In the genomic region with DNA sequence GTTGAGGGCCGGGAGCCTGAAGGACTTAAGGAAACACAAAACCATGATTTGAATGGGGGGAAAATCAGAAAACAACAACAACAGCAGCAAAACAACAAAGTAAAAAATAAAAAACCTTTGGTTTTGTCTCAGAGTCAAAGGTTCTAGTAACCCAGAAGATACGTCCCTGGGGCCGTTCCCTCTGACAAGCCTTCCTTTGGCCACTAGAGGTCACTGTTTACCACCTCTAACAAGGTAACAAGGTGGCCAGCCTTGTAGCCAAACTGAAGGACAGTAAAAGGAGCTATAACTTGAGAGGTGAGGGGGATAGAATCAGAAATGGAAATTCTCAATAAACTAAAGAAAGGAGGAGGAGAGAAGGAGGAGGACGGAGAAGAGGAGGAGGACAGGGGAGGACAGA, we compare ENCODE assay signal across 8 mouse cellular contexts. TPM values are rescaled to one million over a fixed set of nuclear protein-coding genes. Genes with fewer than 3 reads are reported as not detected.
DNase-seq lines count a peak whose midpoint lies in the region; ATAC-seq and TF ChIP-seq lines count a peak whose summit lies in the region.

No protein-coding gene starts in this region.

- no peaks in the 10 kb centered on the region for H3K9me3 ChIP-seq in heart, embryonic 10.5 days
- H3K9me3 ChIP-seq in midbrain, embryonic 11.5 days (ENCODE audit: control insufficient read depth, low read length) = no peaks in the 10 kb centered on the region

- TF ChIP-seq CTCF in heart, adult 2 months (IDR thresholded peaks at IDR 0.05) = peak; percentile 90

- no peak overlapping the region for H3K4me3 ChIP-seq in heart, adult 2 months
- H3K4me3 ChIP-seq in heart, embryonic 10.5 days = no peak overlapping the region
- H3K4me3 ChIP-seq in midbrain, embryonic 11.5 days (ENCODE audit: low read depth, low read length) = no peak overlapping the region

- H3K27me3 ChIP-seq in heart, adult 2 months (ENCODE audit: control insufficient read depth, insufficient read depth, low read length) = no peaks in the 10 kb centered on the region
- H3K27me3 ChIP-seq in heart, embryonic 10.5 days (ENCODE audit: insufficient read depth, poor library complexity, severe bottlenecking) = no peaks in the 10 kb centered on the region
- H3K27me3 ChIP-seq in midbrain, embryonic 11.5 days (ENCODE audit: control insufficient read depth, insufficient read depth, low read length) = no peaks in the 10 kb centered on the region
- no peaks in the 10 kb centered on the region for H3K27me3 ChIP-seq in splenic B cell, adult 2 months (ENCODE audit: control insufficient read depth, insufficient read depth, low read length, poor library complexity, severe bottlenecking)

- no peaks in the 10 kb centered on the region for H3K79me2 ChIP-seq in heart, adult 2 months (replicated peaks; ENCODE audit: control insufficient read depth, insufficient read depth, low read length)

- DNase-seq in heart, adult 2 months = peak; percentile 42 to 48
- no peak for DNase-seq in heart, embryonic 10.5 days (ENCODE audit: low spot score)
- DNase-seq in adipocyte (ENCODE audit: low spot score) = peak; percentile 78
- DNase-seq in embryo, embryonic 11.5 days (ENCODE audit: low read depth, low spot score) = peak; percentile 76
- peak; percentile 76 for DNase-seq in heart, postnatal 4 days
- peak; percentile 41 to 77 for DNase-seq in layer of hippocampus, postnatal 14 days (ENCODE audit: low spot score in 2 of 2)
- DNase-seq in midbrain, embryonic 11.5 days (ENCODE audit: low spot score, missing footprints) = peak; percentile 95
- DNase-seq in splenic B cell, adult 2 months (ENCODE audit: low read depth, low spot score) = peak; percentile 86

- peak overlapping the region; percentile 40; the same call in 1 of the 2 replicates for H3K27ac ChIP-seq in heart, adult 2 months
- H3K27ac ChIP-seq in heart, embryonic 10.5 days = no peak overlapping the region
- no peak overlapping the region for H3K27ac ChIP-seq in midbrain, embryonic 11.5 days (ENCODE audit: low read depth, low read length)

- TF ChIP-seq POLR2A in heart, adult 2 months (IDR thresholded peaks at IDR 0.05; ENCODE audit: insufficient read depth, low read depth, low read length) = no peak

- no peak overlapping the region for H3K9ac ChIP-seq in heart, adult 2 months (ENCODE audit: low read depth, low read length)
- H3K9ac ChIP-seq in midbrain, embryonic 11.5 days (ENCODE audit: low read length) = no peak overlapping the region

- peaks cover 8% of the 10 kb centered on the region for H3K4me1 ChIP-seq in heart, adult 2 months (ENCODE audit: control insufficient read depth, insufficient read depth, low read length)
- H3K4me1 ChIP-seq in heart, embryonic 10.5 days = peaks cover 6% of the 10 kb centered on the region; the same call in 1 of the 2 replicates
- no peaks in the 10 kb centered on the region for H3K4me1 ChIP-seq in midbrain, embryonic 11.5 days (ENCODE audit: control insufficient read depth, insufficient read depth, low read length)

- intact Hi-C loops in heart, adult 2 months (cut with DNase I) = loop anchor here (1.0 kb wide), 3 partner anchors 66 to 237 kb away; no protein-coding TSS in a partner anchor

- no peaks in the 10 kb centered on the region for H3K36me3 ChIP-seq in heart, adult 2 months (ENCODE audit: control insufficient read depth, insufficient read depth, low read length)
- H3K36me3 ChIP-seq in heart, embryonic 10.5 days = peaks cover 27% of the 10 kb centered on the region
- H3K36me3 ChIP-seq in midbrain, embryonic 11.5 days (ENCODE audit: control insufficient read depth, insufficient read depth, low read length) = peaks cover 5% of the 10 kb centered on the region; the same call in 1 of the 2 replicates
- H3K36me3 ChIP-seq in splenic B cell, adult 2 months (ENCODE audit: control insufficient read depth, insufficient read depth, low read length, poor library complexity, severe bottlenecking) = no peaks in the 10 kb centered on the region; the same call in 1 of the 2 replicates

- 0 out of 2 replicates have a peak, but pooled peaks have one; percentile 27 for TF ChIP-seq EP300 in heart, adult 2 months (IDR thresholded peaks at IDR 0.05; ENCODE audit: insufficient read depth, low read depth, low read length)

- H3K4me2 ChIP-seq in midbrain, embryonic 11.5 days = no peak overlapping the region

- ATAC-seq in midbrain, embryonic 11.5 days (ENCODE audit: low FRiP score) = peak; percentile 77

- WGBS in heart, adult 2 months = 26% methylated on average over 4 of the region's 4 CpGs
- WGBS in heart, embryonic 10.5 days = 30% methylated on average over 4 of the region's 4 CpGs
- 30% methylated on average over 4 of the region's 4 CpGs for WGBS in midbrain, embryonic 11.5 days

RNA-seq across cellular contexts. Expression of gene Lpin1, which starts 42.3 kb away (rescaled TPM):
- total RNA-seq in heart, adult 2 months (2021) = 100 to 1,000 TPM; 160 to 171 TPM
- polyA plus RNA-seq in heart, adult 2 months (2012; rRNA removed) = 96.8 and 110 TPM in 2 replicates
- 3.3 and 4.6 TPM in 2 replicates for polyA plus RNA-seq in heart, embryonic 10.5 days (2016; fragmentation: Nextera tagmentation; extraction: Ambion mirVana)
- 10 to 100 TPM; 24.5 to 25.4 TPM for total RNA-seq in heart, postnatal 4 days (2021)
- total RNA-seq in layer of hippocampus, postnatal 14 days (2021) = 10 to 100 TPM; 21.4 to 23.1 TPM
- 10.5 and 11.4 TPM in 2 replicates for polyA plus RNA-seq in midbrain, embryonic 11.5 days (2014; fragmentation: Nextera tagmentation; extraction: Ambion mirVana)

Comparison
In these comparisons a context has a peak if more than half of its experiments do, and no peak if none do; other contexts are left out.
1. RNA of gene Lpin1, which starts 42.3 kb away (total RNA-seq): 160 to 171 TPM in heart, adult 2 months; 24.5 to 25.4 TPM in heart, postnatal 4 days and 21.4 to 23.1 TPM in layer of hippocampus, postnatal 14 days; every median in the first group is over 4 times any median in the second.